Mouse (Mus musculus) heart, adult 2 months (tissue): ENCODE results near the gene Tmem217.

Experiments
- CTCF ChIP-seq: fragments of 200-600 bp; IDR thresholded peaks from 2 replicates; pipeline ENCODE4 v1.8.1; 2022; ENCODE audit warnings: antibody characterized with exemption, mild to moderate bottlenecking, moderate library complexity
- EP300 ChIP-seq: fragments of 200-500 bp; IDR thresholded peaks from 2 replicates; pipeline ENCODE4 v1.6.1; 2011; ENCODE audit warnings: low read depth, low read length, control low read depth; ENCODE audit not compliant: insufficient read depth
- POLR2A ChIP-seq: fragments of 200-500 bp; IDR thresholded peaks from 2 replicates; pipeline ENCODE4 v1.6.1; 2011; ENCODE audit warnings: mild to moderate bottlenecking, low read depth, low read length, control low read depth; ENCODE audit not compliant: insufficient read depth

GRCm38 (mm10) chr17:29491591-29492268 lies 60.5 kb downstream of the Tmem217 start:
- TF ChIP-seq CTCF (no peak), EP300 (no peak), POLR2A (no peak)
